In genomic region chr4:130273698-130274345, GRCm38 (mm10) we compare ENCODE assay signal across 8 mouse cellular contexts. TPM values are rescaled to one million over a fixed set of nuclear protein-coding genes. Genes with fewer than 3 reads are reported as not detected.
DNase-seq lines count a peak whose midpoint lies in the region; ATAC-seq and TF ChIP-seq lines count a peak whose summit lies in the region.

No protein-coding gene starts in this region.

- H3K27ac ChIP-seq in embryonic facial prominence, embryonic 15.5 days (replicated peaks), result peak overlapping the region; percentile 82
- peak overlapping the region; percentile 86 for H3K27ac ChIP-seq in neural tube, embryonic 14.5 days (ENCODE audit: low read depth, low read length)
- no peak overlapping the region for H3K27ac ChIP-seq in kidney, adult 2 months (ENCODE audit: insufficient read depth, low read depth, low read length)

- H3K36me3 ChIP-seq in embryonic facial prominence, embryonic 15.5 days, result no peaks in the 10 kb centered on the region
- H3K36me3 ChIP-seq in neural tube, embryonic 14.5 days (ENCODE audit: control insufficient read depth, insufficient read depth, low read length), result no peaks in the 10 kb centered on the region
- no peaks in the 10 kb centered on the region for H3K36me3 ChIP-seq in kidney, adult 2 months (ENCODE audit: control insufficient read depth, insufficient read depth, low read length)

- H3K4me1 ChIP-seq in embryonic facial prominence, embryonic 15.5 days, result peaks cover 12% of the 10 kb centered on the region; the same call in 1 of the 2 replicates
- peaks cover 10% of the 10 kb centered on the region for H3K4me1 ChIP-seq in neural tube, embryonic 14.5 days (ENCODE audit: control insufficient read depth, insufficient read depth, low read length)
- H3K4me1 ChIP-seq in kidney, adult 2 months (ENCODE audit: control insufficient read depth, insufficient read depth, low read length), result no peaks in the 10 kb centered on the region

- intact Hi-C loops in left cerebral cortex, postnatal 10 days (cut with DNase I), result no loop called here

- H3K9ac ChIP-seq in embryonic facial prominence, embryonic 15.5 days, result peak overlapping the region; percentile 74
- H3K9ac ChIP-seq in neural tube, embryonic 14.5 days (replicated peaks; ENCODE audit: low read depth, low read length), result peak overlapping the region; percentile 95

- peak; percentile 67 to 82 for DNase-seq in left cerebral cortex, adult 18-20 months (ENCODE audit: low spot score in 2 of 2)
- DNase-seq in left cerebral cortex, postnatal 10 days (ENCODE audit: extremely low spot score in 1 of 2, low spot score in 2 of 2), result no peak
- DNase-seq in adrenal gland, postnatal 25 days, result peak; percentile 58
- peak; percentile 38 to 52 for DNase-seq in layer of hippocampus, adult 8-10 months (ENCODE audit: low spot score in 2 of 2)
- no peak for DNase-seq in kidney, adult 2 months

- peak; percentile 3; the same call in 1 of the 2 replicates for ATAC-seq in embryonic facial prominence, embryonic 15.5 days (ENCODE audit: insufficient number of reproducible peaks, low FRiP score, low TSS enrichment, low read depth)
- peak; percentile 18 for ATAC-seq in neural tube, embryonic 14.5 days (ENCODE audit: low read depth)
- ATAC-seq in inflammation-experienced regulatory T-cells, adult 6 months, result no peak

- peak overlapping the region; percentile 86 for H3K4me2 ChIP-seq in embryonic facial prominence, embryonic 15.5 days (replicated peaks)
- peak overlapping the region; percentile 66 for H3K4me2 ChIP-seq in neural tube, embryonic 14.5 days (ENCODE audit: low read depth, low read length)

- TF ChIP-seq CTCF in kidney, adult 2 months (conservative IDR thresholded peaks at IDR 0.05; ENCODE audit: insufficient read depth, insufficient read length, low read depth, low read length), result no peak

- 10% methylated on average over 11 of the region's 12 CpGs for WGBS in embryonic facial prominence, embryonic 15.5 days
- WGBS in neural tube, embryonic 14.5 days, result 3% methylated on average over 11 of the region's 12 CpGs
- 25% methylated on average over 12 of the region's 12 CpGs for WGBS in kidney, adult 2 months

- no peak for TF ChIP-seq POLR2A in kidney, adult 2 months (IDR thresholded peaks at IDR 0.05; ENCODE audit: low read depth, low read length)

- no peaks in the 10 kb centered on the region for H3K9me3 ChIP-seq in embryonic facial prominence, embryonic 15.5 days (replicated peaks)
- no peaks in the 10 kb centered on the region for H3K9me3 ChIP-seq in neural tube, embryonic 14.5 days (ENCODE audit: control insufficient read depth, low read length)

- H3K27me3 ChIP-seq in embryonic facial prominence, embryonic 15.5 days, result peaks cover 5% of the 10 kb centered on the region; the same call in 1 of the 2 replicates
- no peaks in the 10 kb centered on the region for H3K27me3 ChIP-seq in neural tube, embryonic 14.5 days (ENCODE audit: control insufficient read depth, insufficient read depth, low read length)
- H3K27me3 ChIP-seq in kidney, adult 2 months (replicated peaks; ENCODE audit: control insufficient read depth, insufficient read depth, low read length), result no peaks in the 10 kb centered on the region

- peak overlapping the region; percentile 74 for H3K4me3 ChIP-seq in embryonic facial prominence, embryonic 15.5 days (replicated peaks)
- H3K4me3 ChIP-seq in neural tube, embryonic 14.5 days (ENCODE audit: low read depth, low read length), result peak overlapping the region; percentile 77
- no peak overlapping the region for H3K4me3 ChIP-seq in kidney, adult 2 months (ENCODE audit: insufficient read depth, low read depth, low read length)

RNA-seq across cellular contexts. Expression of gene Serinc2, which starts 5.2 kb away (rescaled TPM):
- 10 to 100 TPM; 11.5 to 12.8 TPM for total RNA-seq in left cerebral cortex, adult 18-20 months (2021)
- total RNA-seq in left cerebral cortex, postnatal 10 days (2021), result 1 to 10 TPM; 2.9 to 3.1 TPM
- 0.85 and 0.90 TPM in 2 replicates for total RNA-seq in adrenal gland, postnatal 25 days (2021)
- polyA plus RNA-seq in embryonic facial prominence, embryonic 15.5 days (2015; fragmentation: Nextera tagmentation; extraction: Ambion mirVana), result 108 and 110 TPM in 2 replicates
- total RNA-seq in layer of hippocampus, adult 8-10 months (2022), result 10 to 100 TPM in 2 of 4 experiments, 1 to 10 TPM in 2; 8.1 to 12.4 (median 10.2) TPM
- 34.8 and 36.4 TPM in 2 replicates for polyA plus RNA-seq in neural tube, embryonic 14.5 days (2014; fragmentation: Nextera tagmentation; extraction: Ambion mirVana)
- under 1 TPM in 2 of 3 experiments, not detected in 1; 0.39 to 0.75 TPM for polyA plus RNA-seq in inflammation-experienced regulatory T-cells, adult 6 months (2017; shearing (Covaris generic))
- polyA plus RNA-seq in kidney, adult 2 months (2012; rRNA removed), result 54.8 and 77.5 TPM in 2 replicates

RNA-seq across cellular contexts. Expression of gene Fabp3, which starts 34.6 kb away (rescaled TPM):
- total RNA-seq in left cerebral cortex, adult 18-20 months (2021), result 100 to 1,000 TPM; 135 to 150 TPM
- total RNA-seq in left cerebral cortex, postnatal 10 days (2021), result 100 to 1,000 TPM; 218 to 234 TPM
- total RNA-seq in adrenal gland, postnatal 25 days (2021), result 44.7 and 45.0 TPM in 2 replicates
- 40.7 and 46.9 TPM in 2 replicates for polyA plus RNA-seq in embryonic facial prominence, embryonic 15.5 days (2015; fragmentation: Nextera tagmentation; extraction: Ambion mirVana)
- total RNA-seq in layer of hippocampus, adult 8-10 months (2022), result 100 to 1,000 TPM in 1 of 4 experiments, 10 to 100 TPM in 3; 87.7 to 102 (median 95.3) TPM
- polyA plus RNA-seq in neural tube, embryonic 14.5 days (2014; fragmentation: Nextera tagmentation; extraction: Ambion mirVana), result 193 and 278 TPM in 2 replicates
- polyA plus RNA-seq in inflammation-experienced regulatory T-cells, adult 6 months (2017; shearing (Covaris generic)), result 1 to 10 TPM in 1 of 3 experiments, not detected in 2; 1.6 TPM
- 235 and 321 TPM in 2 replicates for polyA plus RNA-seq in kidney, adult 2 months (2012; rRNA removed)

RNA-seq across cellular contexts. Expression of gene Gm10570, which starts 34.7 kb away (rescaled TPM):
- total RNA-seq in left cerebral cortex, adult 18-20 months (2021), result under 1 TPM in 1 of 2 experiments, not detected in 1; 0.75 TPM
- 1 to 10 TPM in 1 of 2 experiments, not detected in 1; 1.8 TPM for total RNA-seq in left cerebral cortex, postnatal 10 days (2021)
- total RNA-seq in adrenal gland, postnatal 25 days (2021), result not detected in 2 replicates
- 0.36 TPM in 1 of 2 replicates, not detected in the other for polyA plus RNA-seq in embryonic facial prominence, embryonic 15.5 days (2015; fragmentation: Nextera tagmentation; extraction: Ambion mirVana)
- total RNA-seq in layer of hippocampus, adult 8-10 months (2022), result 1 to 10 TPM in 2 of 4 experiments, under 1 TPM in 1, not detected in 1; 0.95 to 1.2 (median 1.1) TPM
- polyA plus RNA-seq in neural tube, embryonic 14.5 days (2014; fragmentation: Nextera tagmentation; extraction: Ambion mirVana), result 0.99 and 1.8 TPM in 2 replicates
- polyA plus RNA-seq in inflammation-experienced regulatory T-cells, adult 6 months (2017; shearing (Covaris generic)), result not detected
- 0.25 and 0.62 TPM in 2 replicates for polyA plus RNA-seq in kidney, adult 2 months (2012; rRNA removed)

RNA-seq across cellular contexts. Expression of gene Gm853, which starts 51.6 kb away (rescaled TPM):
- total RNA-seq in left cerebral cortex, adult 18-20 months (2021), result not detected
- not detected for total RNA-seq in left cerebral cortex, postnatal 10 days (2021)
- total RNA-seq in adrenal gland, postnatal 25 days (2021), result not detected in 2 replicates
- not detected in 2 replicates for polyA plus RNA-seq in embryonic facial prominence, embryonic 15.5 days (2015; fragmentation: Nextera tagmentation; extraction: Ambion mirVana)
- total RNA-seq in layer of hippocampus, adult 8-10 months (2022), result 1 to 10 TPM in 1 of 4 experiments, not detected in 3; 1.0 TPM
- polyA plus RNA-seq in neural tube, embryonic 14.5 days (2014; fragmentation: Nextera tagmentation; extraction: Ambion mirVana), result not detected in 2 replicates
- not detected for polyA plus RNA-seq in inflammation-experienced regulatory T-cells, adult 6 months (2017; shearing (Covaris generic))
- 64.7 and 89.1 TPM in 2 replicates for polyA plus RNA-seq in kidney, adult 2 months (2012; rRNA removed)

Comparison
In these comparisons a context has a peak if more than half of its experiments do, and no peak if none do; other contexts are left out.
1. DNase-seq: peak in left cerebral cortex, adult 18-20 months (2 of 2), adrenal gland, postnatal 25 days (single experiment) and layer of hippocampus, adult 8-10 months (2 of 2); none in left cerebral cortex, postnatal 10 days (0 of 2) and kidney, adult 2 months (single experiment).